Mouse (Mus musculus) c-Kit-negative CD71-positive TER-119-positive erythroid progenitor cells, embryonic 14.5 days (primary cell): ENCODE data around the gene Sap30bp.

Source experiments
- DNase-seq: peaks from one replicate; pipeline ENCODE4 v3.0.0-alpha.2; 2013; ENCODE audit warnings: low read depth, low spot score

Gene Sap30bp

GRCm38 (mm10) chr11:115933108-115933746 is at the start of gene Sap30bp, which contains the start of gene Recql5:
Sap30bp (plus strand) TSS chr11:115933282.
Recql5 (minus strand) TSS chr11:115933477.
- DNase-seq: peak; percentile 98

- DNase-seq: no peak
These were observed 48.7 kb upstream of the Sap30bp start for GRCm38 (mm10) chr11:115884361-115884760.

GRCm38 (mm10) chr11:115885281-115885680 is 47.8 kb upstream of the Sap30bp start:
- no peak for DNase-seq

GRCm38 (mm10) chr11:115886446-115886845 is 46.6 kb upstream of the Sap30bp start:
- DNase-seq: no peak

- no peak for DNase-seq
These were observed 45.1 kb upstream of the Sap30bp start for GRCm38 (mm10) chr11:115888020-115888419.

- DNase-seq: no peak
These were observed 43.9 kb upstream of the Sap30bp start for GRCm38 (mm10) chr11:115889159-115889558.

GRCm38 (mm10) chr11:115892213-115892612 is 40.9 kb upstream of the Sap30bp start:
- no peak for DNase-seq

- no peak for DNase-seq
These were observed 40.0 kb upstream of the Sap30bp start for GRCm38 (mm10) chr11:115893071-115893470.

- DNase-seq: no peak
These were observed 38.1 kb upstream of the Sap30bp start for GRCm38 (mm10) chr11:115894755-115895520.

GRCm38 (mm10) chr11:115898446-115898845 is 34.6 kb upstream of the Sap30bp start:
- no peak for DNase-seq

- DNase-seq: peak; percentile 70
These were observed 34.2 kb upstream of the Sap30bp start for GRCm38 (mm10) chr11:115898886-115899285.

- peak; percentile 48 for DNase-seq
These were observed 33.4 kb upstream of the Sap30bp start, which contains the start of gene Smim5 for GRCm38 (mm10) chr11:115899486-115900266. Smim5 (plus strand) TSS chr11:115899966.

GRCm38 (mm10) chr11:115900561-115901337 is 32.3 kb upstream of the Sap30bp start:
- DNase-seq: no peak

- peak; percentile 58 for DNase-seq
These were observed 31.5 kb upstream of the Sap30bp start for GRCm38 (mm10) chr11:115901338-115902161.

- DNase-seq: no peak
These were observed 30.9 kb upstream of the Sap30bp start for GRCm38 (mm10) chr11:115902177-115902576.

- DNase-seq: no peak
These were observed 30.3 kb upstream of the Sap30bp start for GRCm38 (mm10) chr11:115902831-115903230.

- peak; percentile 76 for DNase-seq
These were observed 29.5 kb upstream of the Sap30bp start for GRCm38 (mm10) chr11:115903384-115904230.

- no peak for DNase-seq
These were observed 28.7 kb upstream of the Sap30bp start for GRCm38 (mm10) chr11:115904231-115904955.
